In the genomic region with DNA sequence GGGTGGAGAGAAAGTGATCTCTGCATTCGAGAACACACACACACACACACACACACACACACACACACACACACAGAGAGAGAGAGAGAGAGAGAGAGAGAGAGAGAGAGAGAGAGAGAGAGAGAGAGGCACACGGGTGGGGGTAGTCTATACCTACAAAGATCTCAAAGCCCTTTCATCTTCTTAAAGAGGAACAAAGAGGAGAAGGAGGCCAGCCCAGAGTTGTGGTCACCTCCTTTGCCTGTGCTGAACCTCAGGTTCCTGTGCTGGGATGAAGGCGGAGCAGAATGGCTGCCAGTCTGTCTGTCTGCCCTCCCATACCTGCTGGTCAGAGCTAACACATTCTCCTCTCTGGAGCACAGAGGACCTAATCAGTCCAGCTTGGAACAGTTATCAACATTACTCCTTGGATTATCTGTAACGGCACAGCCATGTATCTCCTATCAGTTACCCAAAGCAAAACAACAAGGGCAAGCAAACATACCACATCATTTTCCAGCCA, we compare ENCODE assay signal across 7 mouse cellular contexts. TPM values are rescaled to one million over a fixed set of nuclear protein-coding genes. Genes with fewer than 3 reads are reported as not detected.
DNase-seq lines count a peak whose midpoint lies in the region; ATAC-seq lines count a peak whose summit lies in the region.

No protein-coding gene starts in this region.

- intact Hi-C loops in gastrocnemius, postnatal 14 days (cut with DNase I; ENCODE audit: low total_unique reads) = no loop called here
- intact Hi-C loops in left cerebral cortex, postnatal 10 days (cut with DNase I) = no loop called here

- no peaks in the 10 kb centered on the region for H3K9me3 ChIP-seq in hindbrain, embryonic 15.5 days
- H3K9me3 ChIP-seq in midbrain, embryonic 13.5 days = no peaks in the 10 kb centered on the region

- 43% methylated on average over 4 of the region's 4 CpGs for WGBS in hindbrain, embryonic 15.5 days
- 44% methylated on average over 3 of the region's 4 CpGs for WGBS in midbrain, embryonic 13.5 days

- peak; percentile 80 for ATAC-seq in CD4-positive, CD25-positive, alpha-beta regulatory T cell, adult 4 months
- ATAC-seq in hindbrain, embryonic 15.5 days (ENCODE audit: low FRiP score, low read depth) = no peak
- peak; percentile 25 for ATAC-seq in midbrain, embryonic 13.5 days

- H3K9ac ChIP-seq in hindbrain, embryonic 15.5 days = no peak overlapping the region
- H3K9ac ChIP-seq in midbrain, embryonic 13.5 days (replicated peaks) = peak overlapping the region; percentile 68

- no peaks in the 10 kb centered on the region for H3K27me3 ChIP-seq in hindbrain, embryonic 15.5 days
- H3K27me3 ChIP-seq in midbrain, embryonic 13.5 days = no peaks in the 10 kb centered on the region

- peak; percentile 79 for DNase-seq in MEL-GATA-1-ER (ENCODE audit: extremely low read depth, low read depth)
- no peak for DNase-seq in frontal cortex, adult 2 months (ENCODE audit: extremely low spot score in 1 of 2, low spot score in 1 of 2)
- DNase-seq in gastrocnemius, postnatal 14 days = no peak
- DNase-seq in left cerebral cortex, postnatal 10 days (ENCODE audit: extremely low spot score in 1 of 2, low spot score in 2 of 2) = no peak

- peak overlapping the region; percentile 80 for H3K27ac ChIP-seq in hindbrain, embryonic 15.5 days (replicated peaks)
- peak overlapping the region; percentile 97 for H3K27ac ChIP-seq in midbrain, embryonic 13.5 days

- peaks cover 22% of the 10 kb centered on the region for H3K4me1 ChIP-seq in hindbrain, embryonic 15.5 days (replicated peaks)
- peaks cover 29% of the 10 kb centered on the region for H3K4me1 ChIP-seq in midbrain, embryonic 13.5 days (replicated peaks)

- H3K4me3 ChIP-seq in hindbrain, embryonic 15.5 days = no peak overlapping the region
- H3K4me3 ChIP-seq in midbrain, embryonic 13.5 days (replicated peaks) = no peak overlapping the region

- peak overlapping the region; percentile 49 for H3K4me2 ChIP-seq in hindbrain, embryonic 15.5 days
- peak overlapping the region; percentile 54 for H3K4me2 ChIP-seq in midbrain, embryonic 13.5 days (replicated peaks)

- H3K36me3 ChIP-seq in hindbrain, embryonic 15.5 days = no peaks in the 10 kb centered on the region
- H3K36me3 ChIP-seq in midbrain, embryonic 13.5 days = no peaks in the 10 kb centered on the region

RNA-seq across cellular contexts. Expression of a gene that starts 8.9 kb away (rescaled TPM):
- polyA plus RNA-seq in CD4-positive, CD25-positive, alpha-beta regulatory T cell, adult 4 months (2017; shearing (Covaris generic)) = under 1 TPM; 0.10 to 0.75 TPM
- 1.5 and 2.3 TPM in 2 replicates for polyA plus RNA-seq in hindbrain, embryonic 15.5 days (2015; fragmentation: Nextera tagmentation; extraction: Ambion mirVana)
- 0.24 and 0.36 TPM in 2 replicates for polyA plus RNA-seq in midbrain, embryonic 13.5 days (2015; fragmentation: Nextera tagmentation; extraction: Ambion mirVana)
- 0.40 and 0.44 TPM in 2 replicates for polyA plus RNA-seq in frontal cortex, adult 2 months (2012; rRNA removed)
- not detected for total RNA-seq in gastrocnemius, postnatal 14 days (2021)
- under 1 TPM; 0.41 to 0.59 TPM for total RNA-seq in left cerebral cortex, postnatal 10 days (2021)

RNA-seq across cellular contexts. Expression of a gene that starts 8.9 kb away (rescaled TPM):
- polyA plus RNA-seq in CD4-positive, CD25-positive, alpha-beta regulatory T cell, adult 4 months (2017; shearing (Covaris generic)) = 10 to 100 TPM; 10.5 to 12.7 TPM
- polyA plus RNA-seq in hindbrain, embryonic 15.5 days (2015; fragmentation: Nextera tagmentation; extraction: Ambion mirVana) = 5.9 and 6.3 TPM in 2 replicates
- polyA plus RNA-seq in midbrain, embryonic 13.5 days (2015; fragmentation: Nextera tagmentation; extraction: Ambion mirVana) = 8.5 and 9.2 TPM in 2 replicates
- polyA plus RNA-seq in frontal cortex, adult 2 months (2012; rRNA removed) = 0.78 and 0.86 TPM in 2 replicates
- 1 to 10 TPM; 1.1 to 1.6 TPM for total RNA-seq in gastrocnemius, postnatal 14 days (2021)
- total RNA-seq in left cerebral cortex, postnatal 10 days (2021) = 1 to 10 TPM; 1.5 to 1.9 TPM

RNA-seq across cellular contexts. Expression of a gene that starts 27.3 kb away (rescaled TPM):
- polyA plus RNA-seq in CD4-positive, CD25-positive, alpha-beta regulatory T cell, adult 4 months (2017; shearing (Covaris generic)) = not detected
- polyA plus RNA-seq in hindbrain, embryonic 15.5 days (2015; fragmentation: Nextera tagmentation; extraction: Ambion mirVana) = 0.63 and 0.95 TPM in 2 replicates
- 0.32 and 0.48 TPM in 2 replicates for polyA plus RNA-seq in midbrain, embryonic 13.5 days (2015; fragmentation: Nextera tagmentation; extraction: Ambion mirVana)
- polyA plus RNA-seq in frontal cortex, adult 2 months (2012; rRNA removed) = 0.14 and 0.29 TPM in 2 replicates
- total RNA-seq in gastrocnemius, postnatal 14 days (2021) = not detected
- total RNA-seq in left cerebral cortex, postnatal 10 days (2021) = 1 to 10 TPM in 1 of 2 experiments, under 1 TPM in 1; 0.54 to 1.2 TPM

RNA-seq across cellular contexts. Expression of a gene that starts 44.8 kb away (rescaled TPM):
- under 1 TPM in 1 of 2 experiments, not detected in 1; 0.95 TPM for polyA plus RNA-seq in CD4-positive, CD25-positive, alpha-beta regulatory T cell, adult 4 months (2017; shearing (Covaris generic))
- 1.2 TPM in 2 replicates for polyA plus RNA-seq in hindbrain, embryonic 15.5 days (2015; fragmentation: Nextera tagmentation; extraction: Ambion mirVana)
- polyA plus RNA-seq in midbrain, embryonic 13.5 days (2015; fragmentation: Nextera tagmentation; extraction: Ambion mirVana) = 1.2 and 1.5 TPM in 2 replicates
- polyA plus RNA-seq in frontal cortex, adult 2 months (2012; rRNA removed) = 1.8 and 2.0 TPM in 2 replicates
- under 1 TPM; 0.27 to 0.43 TPM for total RNA-seq in gastrocnemius, postnatal 14 days (2021)
- total RNA-seq in left cerebral cortex, postnatal 10 days (2021) = 1 to 10 TPM in 1 of 2 experiments, under 1 TPM in 1; 0.75 to 1.2 TPM

RNA-seq across cellular contexts. Expression of a gene that starts 55.4 kb away (rescaled TPM):
- 10 to 100 TPM; 32.4 to 36.4 TPM for polyA plus RNA-seq in CD4-positive, CD25-positive, alpha-beta regulatory T cell, adult 4 months (2017; shearing (Covaris generic))
- polyA plus RNA-seq in hindbrain, embryonic 15.5 days (2015; fragmentation: Nextera tagmentation; extraction: Ambion mirVana) = 130 and 138 TPM in 2 replicates
- polyA plus RNA-seq in midbrain, embryonic 13.5 days (2015; fragmentation: Nextera tagmentation; extraction: Ambion mirVana) = 89.1 and 98.3 TPM in 2 replicates
- 46.5 and 48.4 TPM in 2 replicates for polyA plus RNA-seq in frontal cortex, adult 2 months (2012; rRNA removed)
- 10 to 100 TPM; 33.7 to 35.1 TPM for total RNA-seq in gastrocnemius, postnatal 14 days (2021)
- total RNA-seq in left cerebral cortex, postnatal 10 days (2021) = 10 to 100 TPM; 74.4 TPM
